Mouse (Mus musculus): ENCODE data around the gene Gm30083. TPM values are rescaled to one million over a fixed set of nuclear protein-coding genes. Genes with fewer than 3 reads are reported as not detected.

Gene Gm30083
- not detected for polyA plus RNA-seq (2017; shearing (Covaris generic))

GRCm38 (mm10) chr14:34015063-34015462 lies at the start of gene Gm30083:
Gene Gm30083 (minus strand): TSS chr14:34015182.

GRCm38 (mm10) chr14:34052516-34052915 lies 37.5 kb upstream of the Gm30083 start, which contains the start of gene Antxrl:
Gene Antxrl (plus strand): TSS chr14:34052707.

GRCm38 (mm10) chr14:34016381-34016780 lies 1.4 kb upstream of the Gm30083 start, which contains the start of gene Gm5460:
Gene Gm5460 (plus strand): TSS chr14:34016758.

GRCm38 (mm10) chr14:33978604-33979059 lies 36.4 kb downstream of the Gm30083 start, which contains the start of gene Zfp488:
Gene Zfp488 (minus strand): TSS chr14:33978764.

GRCm38 (mm10) chr14:33953761-33954160 lies 61.2 kb downstream of the Gm30083 start, which contains the start of gene Rbp3:
Gene Rbp3 (plus strand): TSS chr14:33954003.

GRCm38 (mm10) chr14:33940739-33941138 lies 74.2 kb downstream of the Gm30083 start, which contains the start of gene Gdf2:
Gene Gdf2 (plus strand): TSS chr14:33941039.

Other genes with a start within 250 kb of the Gm30083 start
- gene Gdf10, start 91.6 kb downstream of the Gm30083 start, polyA plus RNA-seq (2017; shearing (Covaris generic)): not detected
- not detected for gene Gdf2, start 74.1 kb downstream of the Gm30083 start, polyA plus RNA-seq (2017; shearing (Covaris generic))
- gene Rbp3, start 61.2 kb downstream of the Gm30083 start, polyA plus RNA-seq (2017; shearing (Covaris generic)): not detected
- gene Zfp488, start 36.4 kb downstream of the Gm30083 start, polyA plus RNA-seq (2017; shearing (Covaris generic)): not detected
- gene Gm5460, start 1.6 kb upstream of the Gm30083 start, polyA plus RNA-seq (2017; shearing (Covaris generic)): not detected
- not detected for gene Antxrl, start 37.5 kb upstream of the Gm30083 start, polyA plus RNA-seq (2017; shearing (Covaris generic))
- not detected for gene Anxa8, start 70.8 kb upstream of the Gm30083 start, polyA plus RNA-seq (2017; shearing (Covaris generic))
- gene A630023A22Rik, start 87.6 kb upstream of the Gm30083 start, polyA plus RNA-seq (2017; shearing (Covaris generic)): not detected
- not detected for gene Npy4r, start 137.3 kb upstream of the Gm30083 start, polyA plus RNA-seq (2017; shearing (Covaris generic))
- not detected for gene Gprin2, start 186.5 kb upstream of the Gm30083 start, polyA plus RNA-seq (2017; shearing (Covaris generic))
- gene Syt15, start 204.4 kb upstream of the Gm30083 start, polyA plus RNA-seq (2017; shearing (Covaris generic)): not detected